Comparison of ENCODE assay signal across 20 mouse cellular contexts in genomic region chr12:81943331-81944062, GRCm38 (mm10).
DNase-seq lines count a peak whose midpoint lies in the region; ATAC-seq and TF ChIP-seq lines count a peak whose summit lies in the region.
"Had no signal": no experiment of that assay in that cellular context is flagged by ENCODE, and none has a peak within 500 bp of the region (broad histone marks: within the 10 kb centered on the region; RNA-seq: fewer than 3 reads in every experiment).

No protein-coding gene starts in this region.

- H3K36me3 ChIP-seq in lung, embryonic 14.5 days (ENCODE audit: insufficient read depth): peaks cover under 1% of the 10 kb centered on the region; the same call in 1 of the 2 replicates
- no peaks in the 10 kb centered on the region for H3K36me3 ChIP-seq in stomach, embryonic 15.5 days

- H3K4me3 ChIP-seq in lung, embryonic 14.5 days (ENCODE audit: low read depth, low read length): no peak overlapping the region
- H3K4me3 ChIP-seq in stomach, embryonic 15.5 days (replicated peaks): no peak overlapping the region
- H3K4me3 ChIP-seq: embryonic facial prominence, embryonic 15.5 days; forebrain, embryonic 10.5 days; heart, embryonic 10.5 days; midbrain, embryonic 13.5 days; neural tube, embryonic 12.5 days had no signal

- 0 out of 2 replicates have a peak, but pooled peaks cover 5% of the 10 kb centered on the region for H3K4me1 ChIP-seq in lung, embryonic 14.5 days (ENCODE audit: insufficient read depth)
- peaks cover 5% of the 10 kb centered on the region for H3K4me1 ChIP-seq in stomach, embryonic 15.5 days
- H3K4me1 ChIP-seq: embryonic facial prominence, embryonic 15.5 days; forebrain, embryonic 10.5 days; midbrain, embryonic 13.5 days; neural tube, embryonic 12.5 days had no signal

- peak; percentile 56; the same call in 1 of the 2 replicates for ATAC-seq in lung, embryonic 14.5 days (ENCODE audit: insufficient read depth)
- ATAC-seq in stomach, embryonic 15.5 days (ENCODE audit: insufficient read depth, low FRiP score, low read depth): no peak
- ATAC-seq: activated CD4-positive, CD25-positive, alpha-beta regulatory T cell, adult 4 months; forebrain, postnatal 0 days; midbrain, embryonic 13.5 days had no signal

- no peak overlapping the region for H3K9ac ChIP-seq in lung, embryonic 14.5 days
- H3K9ac ChIP-seq in stomach, embryonic 15.5 days: no peak overlapping the region
- H3K9ac ChIP-seq: embryonic facial prominence, embryonic 15.5 days; forebrain, postnatal 0 days; midbrain, embryonic 13.5 days; neural tube, embryonic 12.5 days had no signal

- WGBS in lung, embryonic 14.5 days: 48% methylated on average over 12 of the region's 12 CpGs
- WGBS in stomach, embryonic 15.5 days: 50% methylated on average over 12 of the region's 12 CpGs

- DNase-seq in lung, embryonic 14.5 days: peak; percentile 66
- no peak for DNase-seq in lung, postnatal 4 days
- DNase-seq in adipocyte (ENCODE audit: low spot score): peak; percentile 55
- DNase-seq in kidney, adult 9 months: peak; percentile 75
- no peak for DNase-seq in layer of hippocampus, adult 9-10 months (ENCODE audit: low spot score)
- DNase-seq in adrenal gland, postnatal 4 days (ENCODE audit: low spot score in 2 of 2): no peak
- DNase-seq: adrenal gland, postnatal 25 days; cerebellum, adult 11-12 months; cerebellum, postnatal 25 days; forebrain, postnatal 0 days; heart, postnatal 10 days; layer of hippocampus, postnatal 36 days; thymus, adult 18-20 months had no signal

- no peaks in the 10 kb centered on the region for H3K9me3 ChIP-seq in lung, embryonic 14.5 days (ENCODE audit: low read depth, low read length)
- H3K9me3 ChIP-seq in stomach, embryonic 15.5 days: no peaks in the 10 kb centered on the region
- H3K9me3 ChIP-seq: embryonic facial prominence, embryonic 15.5 days; forebrain, embryonic 10.5 days; heart, embryonic 10.5 days; midbrain, embryonic 13.5 days; neural tube, embryonic 12.5 days had no signal

- no peak overlapping the region for H3K4me2 ChIP-seq in lung, embryonic 14.5 days
- no peak overlapping the region for H3K4me2 ChIP-seq in stomach, embryonic 15.5 days
- H3K4me2 ChIP-seq: embryonic facial prominence, embryonic 15.5 days; midbrain, embryonic 13.5 days; neural tube, embryonic 12.5 days had no signal

- TF ChIP-seq CTCF in lung, embryonic 14.5 days (IDR thresholded peaks at IDR 0.05; ENCODE audit: low read depth): no peak

- 0 out of 2 replicates have a peak overlapping the region, but pooled peaks have one; percentile 0 for H3K27ac ChIP-seq in lung, embryonic 14.5 days (ENCODE audit: low read depth)
- peak overlapping the region; percentile 5; the same call in 1 of the 2 replicates for H3K27ac ChIP-seq in stomach, embryonic 15.5 days
- H3K27ac ChIP-seq: embryonic facial prominence, embryonic 15.5 days; forebrain, embryonic 10.5 days; heart, embryonic 10.5 days; midbrain, embryonic 13.5 days; neural tube, embryonic 12.5 days had no signal

- H3K27me3 ChIP-seq in lung, embryonic 14.5 days (ENCODE audit: insufficient read depth, low read length): no peaks in the 10 kb centered on the region
- H3K27me3 ChIP-seq in stomach, embryonic 15.5 days (replicated peaks): no peaks in the 10 kb centered on the region
- H3K27me3 ChIP-seq: embryonic facial prominence, embryonic 15.5 days; midbrain, embryonic 13.5 days; neural tube, embryonic 12.5 days had no signal

Comparison
In these comparisons a context has a peak if more than half of its experiments do, and no peak if none do; other contexts are left out.
1. DNase-seq: peak in lung, embryonic 14.5 days (single experiment), adipocyte (single experiment) and kidney, adult 9 months (single experiment); none in lung, postnatal 4 days (0 of 2), layer of hippocampus, adult 9-10 months (single experiment) and adrenal gland, postnatal 4 days (0 of 2).